8 mouse cellular contexts compared by ENCODE assay signal in the genomic region with DNA sequence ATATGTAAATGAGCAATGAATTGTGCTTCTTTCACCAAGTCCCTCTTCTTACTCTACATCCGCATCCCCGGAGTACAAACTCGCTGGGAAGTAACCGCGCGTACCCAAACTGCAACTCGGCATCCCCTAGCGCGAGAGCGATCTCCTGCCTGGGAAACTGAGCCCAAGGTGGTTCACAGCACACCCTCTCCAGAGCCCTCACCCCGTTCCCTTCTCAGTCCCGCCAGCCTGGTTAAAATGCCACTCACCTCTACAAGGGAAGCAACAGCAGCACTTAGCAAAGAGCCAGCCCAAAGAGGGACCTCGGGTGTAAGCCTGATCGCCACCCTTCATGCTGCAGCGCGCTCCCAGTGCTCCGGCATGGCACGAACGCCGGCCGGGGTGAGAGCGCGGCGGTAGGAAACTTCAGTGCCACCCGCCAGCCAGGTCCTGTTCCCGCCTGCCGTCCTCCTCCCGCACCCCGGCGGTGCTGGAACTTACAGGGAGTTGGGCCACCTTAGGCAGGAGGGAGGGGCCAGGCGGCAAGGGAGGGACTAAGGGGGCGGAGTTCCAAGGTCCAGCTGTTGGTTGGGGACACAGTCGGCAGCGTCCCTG.
DNase-seq lines count a peak whose midpoint lies in the region; ATAC-seq and TF ChIP-seq lines count a peak whose summit lies in the region.

No protein-coding gene starts in this region.

- H3K4me2 ChIP-seq in embryonic facial prominence, embryonic 11.5 days (ENCODE audit: low read depth, low read length) = peak overlapping the region; percentile 76
- H3K4me2 ChIP-seq in lung, embryonic 15.5 days = peak overlapping the region; percentile 90
- peak overlapping the region; percentile 66 for H3K4me2 ChIP-seq in neural tube, embryonic 15.5 days

- H3K4me3 ChIP-seq in embryonic facial prominence, embryonic 11.5 days (ENCODE audit: low read depth, low read length) = peak overlapping the region; percentile 42
- peak overlapping the region; percentile 65 for H3K4me3 ChIP-seq in kidney, adult 2 months (ENCODE audit: insufficient read depth, low read depth, low read length)
- peak overlapping the region; percentile 67 for H3K4me3 ChIP-seq in lung, embryonic 15.5 days
- peak overlapping the region; percentile 41 for H3K4me3 ChIP-seq in neural tube, embryonic 15.5 days (replicated peaks)
- H3K4me3 ChIP-seq in thymus, adult 2 months (ENCODE audit: control insufficient read depth, insufficient read depth, low read length) = peak overlapping the region; percentile 66

- WGBS in embryonic facial prominence, embryonic 11.5 days = 1% methylated on average over 31 of the region's 34 CpGs
- under 1% methylated on average over 34 of the region's 34 CpGs for WGBS in kidney, adult 2 months
- under 1% methylated on average over 34 of the region's 34 CpGs for WGBS in lung, embryonic 15.5 days
- WGBS in neural tube, embryonic 15.5 days = under 1% methylated on average over 34 of the region's 34 CpGs
- WGBS in thymus, adult 2 months = under 1% methylated on average over 34 of the region's 34 CpGs

- no peaks in the 10 kb centered on the region for H3K9me3 ChIP-seq in embryonic facial prominence, embryonic 11.5 days (replicated peaks; ENCODE audit: control insufficient read depth, low read length)
- no peaks in the 10 kb centered on the region for H3K9me3 ChIP-seq in lung, embryonic 15.5 days
- no peaks in the 10 kb centered on the region for H3K9me3 ChIP-seq in neural tube, embryonic 15.5 days (replicated peaks)

- TF ChIP-seq CTCF in kidney, adult 2 months (conservative IDR thresholded peaks at IDR 0.05; ENCODE audit: insufficient read depth, insufficient read length, low read depth, low read length) = no peak
- no peak for TF ChIP-seq CTCF in thymus, adult 2 months (IDR thresholded peaks at IDR 0.05; ENCODE audit: borderline replicate concordance, control insufficient read depth, extremely low read depth, insufficient read depth, low read length, poor library complexity)

- no peaks in the 10 kb centered on the region for H3K27me3 ChIP-seq in embryonic facial prominence, embryonic 11.5 days (ENCODE audit: control insufficient read depth, insufficient read depth, low read length)
- H3K27me3 ChIP-seq in kidney, adult 2 months (replicated peaks; ENCODE audit: control insufficient read depth, insufficient read depth, low read length) = no peaks in the 10 kb centered on the region
- no peaks in the 10 kb centered on the region for H3K27me3 ChIP-seq in lung, embryonic 15.5 days
- H3K27me3 ChIP-seq in neural tube, embryonic 15.5 days (replicated peaks) = peaks cover 10% of the 10 kb centered on the region; the same call in 1 of the 2 replicates
- no peaks in the 10 kb centered on the region for H3K27me3 ChIP-seq in thymus, adult 2 months (ENCODE audit: control insufficient read depth, insufficient read depth, low read length)

- peak; percentile 67 for ATAC-seq in embryonic facial prominence, embryonic 11.5 days (replicated peaks; ENCODE audit: insufficient number of reproducible peaks, low FRiP score, low TSS enrichment, low read depth)
- ATAC-seq in lung, embryonic 15.5 days (ENCODE audit: borderline replicate concordance, extremely low read depth, low FRiP score, low TSS enrichment) = peak; percentile 86
- ATAC-seq in neural tube, embryonic 15.5 days (ENCODE audit: low FRiP score) = peak; percentile 43; the same call in 1 of the 2 replicates

- H3K27ac ChIP-seq in embryonic facial prominence, embryonic 11.5 days (replicated peaks; ENCODE audit: low read depth, low read length) = no peak overlapping the region
- H3K27ac ChIP-seq in kidney, adult 2 months (ENCODE audit: insufficient read depth, low read depth, low read length) = peak overlapping the region; percentile 89
- peak overlapping the region; percentile 62 for H3K27ac ChIP-seq in lung, embryonic 15.5 days
- H3K27ac ChIP-seq in neural tube, embryonic 15.5 days (replicated peaks) = peak overlapping the region; percentile 65
- no peak overlapping the region for H3K27ac ChIP-seq in thymus, adult 2 months (ENCODE audit: control insufficient read depth, insufficient read depth, low read length)

- H3K4me1 ChIP-seq in embryonic facial prominence, embryonic 11.5 days (ENCODE audit: control insufficient read depth, insufficient read depth, low read length) = no peaks in the 10 kb centered on the region
- H3K4me1 ChIP-seq in kidney, adult 2 months (ENCODE audit: control insufficient read depth, insufficient read depth, low read length) = no peaks in the 10 kb centered on the region
- H3K4me1 ChIP-seq in lung, embryonic 15.5 days = peaks cover 24% of the 10 kb centered on the region
- peaks cover 34% of the 10 kb centered on the region for H3K4me1 ChIP-seq in neural tube, embryonic 15.5 days
- peaks cover 23% of the 10 kb centered on the region for H3K4me1 ChIP-seq in thymus, adult 2 months (replicated peaks; ENCODE audit: control insufficient read depth, insufficient read depth, low read length)

- DNase-seq in cerebellum, postnatal 14 days = peak; percentile 44 to 46
- DNase-seq in cerebellum, adult 11 months = no peak
- DNase-seq in embryonic facial prominence, embryonic 11.5 days (ENCODE audit: low spot score) = peak; percentile 72
- peak; percentile 81 to 82 for DNase-seq in heart, adult 9 months (ENCODE audit: low spot score in 2 of 2)
- DNase-seq in kidney, adult 2 months = peak; percentile 91
- peak; percentile 28 for DNase-seq in thymus, adult 2 months

- H3K36me3 ChIP-seq in embryonic facial prominence, embryonic 11.5 days (replicated peaks; ENCODE audit: control insufficient read depth, insufficient read depth, low read depth, low read length) = no peaks in the 10 kb centered on the region
- no peaks in the 10 kb centered on the region for H3K36me3 ChIP-seq in kidney, adult 2 months (ENCODE audit: control insufficient read depth, insufficient read depth, low read length)
- H3K36me3 ChIP-seq in lung, embryonic 15.5 days = no peaks in the 10 kb centered on the region
- H3K36me3 ChIP-seq in neural tube, embryonic 15.5 days = no peaks in the 10 kb centered on the region
- no peaks in the 10 kb centered on the region for H3K36me3 ChIP-seq in thymus, adult 2 months (ENCODE audit: control insufficient read depth, insufficient read depth, low read length)

- TF ChIP-seq POLR2A in kidney, adult 2 months (IDR thresholded peaks at IDR 0.05; ENCODE audit: low read depth, low read length) = peak; percentile 80
- no peak for TF ChIP-seq POLR2A in thymus, adult 2 months (IDR thresholded peaks at IDR 0.05; ENCODE audit: control insufficient read depth, extremely low read depth, insufficient read depth, low read length, poor library complexity)

- H3K9ac ChIP-seq in embryonic facial prominence, embryonic 11.5 days (replicated peaks; ENCODE audit: low read length) = peak overlapping the region; percentile 63
- H3K9ac ChIP-seq in lung, embryonic 15.5 days = peak overlapping the region; percentile 57
- H3K9ac ChIP-seq in neural tube, embryonic 15.5 days (replicated peaks) = peak overlapping the region; percentile 42

Comparison
In these comparisons a context has a peak if more than half of its experiments do, and no peak if none do; other contexts are left out.
1. H3K27ac ChIP-seq: peak in kidney, adult 2 months (single experiment), lung, embryonic 15.5 days (single experiment) and neural tube, embryonic 15.5 days (single experiment); none in embryonic facial prominence, embryonic 11.5 days (single experiment) and thymus, adult 2 months (single experiment).
2. Peak in every context shown above with its lines, with median percentiles within 50 percentile points of each other: ATAC-seq, H3K4me2 ChIP-seq, H3K4me3 ChIP-seq and H3K9ac ChIP-seq.